Mouse (Mus musculus): ENCODE data around the gene Grk4. TPM values are rescaled to one million over a fixed set of nuclear protein-coding genes. Genes with fewer than 3 reads are reported as not detected.

Gene Grk4
- polyA plus RNA-seq, 1 experiment, result 0.43 TPM

DNA sequence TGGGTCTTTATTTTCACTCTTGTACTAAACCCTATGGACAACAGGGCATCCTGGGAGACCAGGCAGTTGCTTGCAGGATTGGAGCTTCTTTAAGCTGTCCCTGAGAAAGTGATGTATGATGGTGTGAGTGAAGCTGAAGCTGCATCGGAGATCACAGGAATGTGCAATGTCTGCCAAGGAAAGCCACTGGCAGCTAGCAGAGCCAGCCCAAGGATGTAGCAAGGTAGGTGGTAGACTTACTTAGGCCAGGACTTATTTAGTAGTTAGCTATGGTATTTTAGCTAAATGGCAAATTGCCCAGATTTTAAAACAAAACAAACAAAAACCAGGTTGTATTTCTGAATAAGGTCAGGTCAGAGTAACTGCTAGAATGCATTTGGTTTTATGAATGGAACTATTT is 98.6 kb downstream of the Grk4 start:
- Histone ChIP-seq H3K4me3 (ENCODE audit: insufficient read depth, poor library complexity, severe bottlenecking) (no peak overlapping the region), H3K36me3 (ENCODE audit: control insufficient read depth, insufficient read depth) (no peaks in the 10 kb centered on the region), H3K27me3 (ENCODE audit: control insufficient read depth, insufficient read depth, insufficient read length) (peaks cover 7% of the 10 kb centered on the region), H3K79me3 (ENCODE audit: low read depth) (peaks cover 15% of the 10 kb centered on the region), H3K79me2 (ENCODE audit: control insufficient read depth, insufficient read depth) (peaks cover 19% of the 10 kb centered on the region), H3ac (ENCODE audit: control insufficient read depth, insufficient read length, low read depth) (no peak overlapping the region)
- TF ChIP-seq CEBPB (IDR thresholded peaks at IDR 0.05; ENCODE audit: low read depth) (no peak), USF1 (IDR thresholded peaks at IDR 0.05; ENCODE audit: low read depth) (no peak)

DNA sequence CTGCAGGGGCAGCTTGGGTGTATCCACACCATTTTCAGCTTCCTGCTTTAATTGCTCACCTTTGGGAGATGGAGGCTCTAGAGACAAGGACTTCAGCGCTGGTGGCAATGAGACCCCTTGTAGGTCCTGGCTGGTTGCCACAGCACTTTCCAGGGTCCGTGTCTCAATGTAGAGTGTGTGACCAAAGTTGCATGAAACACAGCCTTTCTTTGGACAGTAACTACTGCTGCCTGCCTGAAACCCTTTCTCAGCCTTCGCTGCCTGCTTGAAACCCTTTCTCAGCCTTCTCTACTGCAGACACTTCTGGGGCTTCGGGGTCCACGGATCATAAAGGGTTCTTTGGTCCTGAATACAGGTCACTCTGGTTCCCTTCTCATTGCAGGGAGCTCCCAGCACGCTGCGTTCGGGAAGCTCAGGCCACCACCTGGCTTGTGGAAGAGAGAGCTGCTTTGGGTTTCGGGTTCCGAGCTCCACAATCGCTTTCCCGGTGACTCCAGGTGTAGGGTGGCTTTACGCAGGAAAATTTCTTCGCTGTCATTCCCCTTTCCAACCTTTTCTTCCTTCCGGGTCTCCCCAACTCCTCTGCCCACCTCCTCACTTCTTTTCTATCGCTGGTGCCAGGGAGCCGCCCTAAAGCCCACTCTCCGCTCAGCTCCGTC is 100.8 kb downstream of the Grk4 start:
- H3K79me3 ChIP-seq (ENCODE audit: low read depth), result peaks cover 22% of the 10 kb centered on the region

DNA sequence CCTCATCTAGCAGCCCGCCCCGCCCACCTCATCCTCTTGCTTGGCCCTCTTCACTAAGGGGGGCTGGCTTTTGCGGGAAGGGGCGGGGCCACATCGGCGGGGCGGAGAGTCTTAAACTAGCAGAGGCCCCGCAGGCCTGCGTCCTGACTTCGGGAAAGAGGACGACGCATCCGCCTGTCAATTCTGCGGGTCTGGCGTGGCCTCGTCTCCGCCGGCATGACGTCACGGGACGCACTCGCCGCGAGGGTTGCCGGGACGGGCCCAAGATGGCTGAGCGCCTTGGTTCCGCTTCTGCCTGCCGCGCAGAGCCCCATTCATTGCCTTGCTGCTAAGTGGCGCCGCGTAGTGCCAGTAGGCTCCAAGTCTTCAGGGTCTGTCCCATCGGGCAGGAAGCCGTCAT is 101.3 kb downstream of the Grk4 start, which contains the start of gene Htt:
Gene Htt, plus strand, starts transcription at position 232 of the 400 bp plus-strand sequence.
- Histone ChIP-seq H3K4me3 (ENCODE audit: insufficient read depth, poor library complexity, severe bottlenecking) (peak within 1 kb of the TSS; percentile 78), H3K36me3 (ENCODE audit: control insufficient read depth, insufficient read depth) (no peaks in the 10 kb centered on the region), H3K27me3 (ENCODE audit: control insufficient read depth, insufficient read depth, insufficient read length) (no peaks in the 10 kb centered on the region), H3K79me2 (ENCODE audit: control insufficient read depth, insufficient read depth) (peaks cover 41% of the 10 kb centered on the region), H3ac (ENCODE audit: control insufficient read depth, insufficient read length, low read depth) (peak within 1 kb of the TSS; percentile 83), H3K79me3 (ENCODE audit: low read depth) (peaks cover 24% of the 10 kb centered on the region)
- no peak for TF ChIP-seq FOSL1 (IDR thresholded peaks at IDR 0.05; ENCODE audit: insufficient read depth, low read length, poor library complexity, severe bottlenecking)
- no peak for TF ChIP-seq CEBPB (IDR thresholded peaks at IDR 0.05; ENCODE audit: low read depth)
- TF ChIP-seq MAX (IDR thresholded peaks at IDR 0.05), result peak; percentile 37

More for the DNA sequence above, 100.8 kb downstream of the Grk4 start:
- H3K4me3 ChIP-seq (ENCODE audit: insufficient read depth, poor library complexity, severe bottlenecking), result peak overlapping the region; percentile 78
- H3K36me3 ChIP-seq (ENCODE audit: control insufficient read depth, insufficient read depth), result no peaks in the 10 kb centered on the region
- peaks cover 36% of the 10 kb centered on the region for H3K79me2 ChIP-seq (ENCODE audit: control insufficient read depth, insufficient read depth)
- H3K27me3 ChIP-seq (ENCODE audit: control insufficient read depth, insufficient read depth, insufficient read length), result no peaks in the 10 kb centered on the region
- peak overlapping the region; percentile 34 for H3ac ChIP-seq (ENCODE audit: control insufficient read depth, insufficient read length, low read depth)
- TF ChIP-seq CEBPB (IDR thresholded peaks at IDR 0.05; ENCODE audit: low read depth) (no peak), CTCF (IDR thresholded peaks at IDR 0.05; ENCODE audit: control insufficient read depth, insufficient read depth, insufficient read length) (no peak), MYOG (IDR thresholded peaks at IDR 0.05; ENCODE audit: control insufficient read depth, extremely low read depth, insufficient read length) (no peak), USF1 (IDR thresholded peaks at IDR 0.05; ENCODE audit: low read depth) (no peak), MAX (IDR thresholded peaks at IDR 0.05) (no peak), MYOD1 (IDR thresholded peaks at IDR 0.05; ENCODE audit: control insufficient read depth, insufficient read length, low read depth) (no peak)

GRCm38 (mm10) chr5:34761934-34762611 is 101.9 kb downstream of the Grk4 start:
- peak overlapping the region; percentile 78 for H3K4me3 ChIP-seq (ENCODE audit: insufficient read depth, poor library complexity, severe bottlenecking)
- peaks cover 27% of the 10 kb centered on the region for H3K79me3 ChIP-seq (ENCODE audit: low read depth)
- no peaks in the 10 kb centered on the region for H3K36me3 ChIP-seq (ENCODE audit: control insufficient read depth, insufficient read depth)
- H3K27me3 ChIP-seq (ENCODE audit: control insufficient read depth, insufficient read depth, insufficient read length), result no peaks in the 10 kb centered on the region
- H3K79me2 ChIP-seq (ENCODE audit: control insufficient read depth, insufficient read depth), result peaks cover 47% of the 10 kb centered on the region
- TF ChIP-seq CEBPB (IDR thresholded peaks at IDR 0.05; ENCODE audit: low read depth) (no peak), USF1 (IDR thresholded peaks at IDR 0.05; ENCODE audit: low read depth) (no peak), MAX (IDR thresholded peaks at IDR 0.05) (no peak), MYOD1 (IDR thresholded peaks at IDR 0.05; ENCODE audit: control insufficient read depth, insufficient read length, low read depth) (no peak), MYOG (IDR thresholded peaks at IDR 0.05; ENCODE audit: control insufficient read depth, extremely low read depth, insufficient read length) (no peak), CTCF (IDR thresholded peaks at IDR 0.05; ENCODE audit: control insufficient read depth, insufficient read depth, insufficient read length) (no peak), FOSL1 (IDR thresholded peaks at IDR 0.05; ENCODE audit: insufficient read depth, low read length, poor library complexity, severe bottlenecking) (no peak)
- peak overlapping the region; percentile 83 for H3ac ChIP-seq (ENCODE audit: control insufficient read depth, insufficient read length, low read depth)

GRCm38 (mm10) chr5:34771818-34772217 is 111.6 kb downstream of the Grk4 start:
- TF ChIP-seq MYOD1 (IDR thresholded peaks at IDR 0.05; ENCODE audit: control insufficient read depth, insufficient read length, low read depth), result no peak
- no peak for TF ChIP-seq CTCF (IDR thresholded peaks at IDR 0.05; ENCODE audit: control insufficient read depth, insufficient read depth, insufficient read length)
- no peak for TF ChIP-seq FOSL1 (IDR thresholded peaks at IDR 0.05; ENCODE audit: insufficient read depth, low read length, poor library complexity, severe bottlenecking)
- no peak for TF ChIP-seq MYOG (IDR thresholded peaks at IDR 0.05; ENCODE audit: control insufficient read depth, extremely low read depth, insufficient read length)
- no peak for TF ChIP-seq CEBPB (IDR thresholded peaks at IDR 0.05; ENCODE audit: low read depth)
- no peak for TF ChIP-seq MAX (IDR thresholded peaks at IDR 0.05)
- TF ChIP-seq USF1 (IDR thresholded peaks at IDR 0.05; ENCODE audit: low read depth), result no peak
- no peaks in the 10 kb centered on the region for H3K27me3 ChIP-seq (ENCODE audit: control insufficient read depth, insufficient read depth, insufficient read length)
- H3K36me3 ChIP-seq (ENCODE audit: control insufficient read depth, insufficient read depth), result no peaks in the 10 kb centered on the region
- no peak overlapping the region for H3ac ChIP-seq (ENCODE audit: control insufficient read depth, insufficient read length, low read depth)
- no peak overlapping the region for H3K4me3 ChIP-seq (ENCODE audit: insufficient read depth, poor library complexity, severe bottlenecking)
- peaks cover 88% of the 10 kb centered on the region for H3K79me2 ChIP-seq (ENCODE audit: control insufficient read depth, insufficient read depth)
- H3K79me3 ChIP-seq (ENCODE audit: low read depth), result peaks cover 50% of the 10 kb centered on the region

Data from C2C12 (cell line).